8 mouse cellular contexts compared by ENCODE assay signal in the genomic region with DNA sequence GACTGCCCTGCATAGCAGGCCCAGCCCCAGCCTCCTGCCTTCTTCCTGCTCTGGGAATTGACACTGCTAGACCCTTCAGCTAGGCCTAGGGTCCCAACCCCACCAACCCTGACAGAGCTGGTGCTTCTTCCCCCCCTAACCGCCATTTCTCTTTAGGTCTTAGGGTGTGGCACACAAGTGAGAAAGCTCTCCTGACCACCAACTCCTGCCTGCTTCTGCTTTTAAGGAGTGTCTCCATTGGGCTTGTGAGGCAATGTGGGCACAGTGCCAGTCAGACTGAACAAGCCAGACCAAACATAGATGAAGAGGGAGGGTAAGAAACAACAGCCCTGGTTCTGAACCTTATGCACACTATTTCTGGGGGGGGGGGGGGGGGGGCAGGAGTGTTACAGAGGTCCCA. TPM values are rescaled to one million over a fixed set of nuclear protein-coding genes. Genes with fewer than 3 reads are reported as not detected.
DNase-seq lines count a peak whose midpoint lies in the region; ATAC-seq lines count a peak whose summit lies in the region.
"Had no signal": no experiment of that assay in that cellular context is flagged by ENCODE, and none has a peak within 500 bp of the region (broad histone marks: within the 10 kb centered on the region; RNA-seq: fewer than 3 reads in every experiment).

No protein-coding gene starts in this region.

- H3K27me3 ChIP-seq in heart, embryonic 14.5 days (ENCODE audit: control insufficient read depth, insufficient read depth, low read length) = no peaks in the 10 kb centered on the region
- H3K27me3 ChIP-seq in liver, embryonic 15.5 days = no peaks in the 10 kb centered on the region
- no peaks in the 10 kb centered on the region for H3K27me3 ChIP-seq in stomach, embryonic 15.5 days (replicated peaks)

- peaks cover 26% of the 10 kb centered on the region for H3K36me3 ChIP-seq in heart, embryonic 14.5 days (ENCODE audit: control insufficient read depth, insufficient read depth, low read length)
- H3K36me3 ChIP-seq in liver, embryonic 15.5 days (replicated peaks) = peaks cover 43% of the 10 kb centered on the region
- H3K36me3 ChIP-seq in stomach, embryonic 15.5 days = no peaks in the 10 kb centered on the region

- H3K4me3 ChIP-seq in heart, embryonic 14.5 days (ENCODE audit: control insufficient read depth in 1 of 2, insufficient read depth in 1 of 2, low read depth in 1 of 2, low read length in 2 of 2) = no peak overlapping the region
- H3K4me3 ChIP-seq in liver, embryonic 15.5 days (replicated peaks) = peak overlapping the region; percentile 67
- H3K4me3 ChIP-seq in stomach, embryonic 15.5 days (replicated peaks) = no peak overlapping the region

- H3K9me3 ChIP-seq in heart, embryonic 14.5 days (ENCODE audit: control insufficient read depth, low read length) = no peaks in the 10 kb centered on the region
- H3K9me3 ChIP-seq in liver, embryonic 15.5 days (replicated peaks) = no peaks in the 10 kb centered on the region
- no peaks in the 10 kb centered on the region for H3K9me3 ChIP-seq in stomach, embryonic 15.5 days

- 64% methylated on average over 1 of the region's 1 CpGs for WGBS in heart, embryonic 14.5 days
- 11% methylated on average over 1 of the region's 1 CpGs for WGBS in liver, embryonic 15.5 days (ENCODE audit: insufficient replicate concordance)
- 60% methylated on average over 1 of the region's 1 CpGs for WGBS in stomach, embryonic 15.5 days

- peak overlapping the region; percentile 98 to 99 for H3K27ac ChIP-seq in heart, embryonic 14.5 days (replicated peaks in 1 of 2; ENCODE audit: control insufficient read depth in 1 of 2, insufficient read depth in 1 of 2, low read depth in 2 of 2, low read length in 2 of 2)
- H3K27ac ChIP-seq in liver, embryonic 15.5 days (replicated peaks) = peak overlapping the region; percentile 97
- peak overlapping the region; percentile 26; the same call in 1 of the 2 replicates for H3K27ac ChIP-seq in stomach, embryonic 15.5 days

- peak overlapping the region; percentile 73 for H3K9ac ChIP-seq in heart, embryonic 14.5 days (ENCODE audit: low read length)
- peak overlapping the region; percentile 81 for H3K9ac ChIP-seq in liver, embryonic 15.5 days
- H3K9ac ChIP-seq in stomach, embryonic 15.5 days = no peak overlapping the region

- DNase-seq in 3T3-L1 (ENCODE audit: low read depth, low spot score) (peak; percentile 24), 416B (ENCODE audit: low read depth) (peak; percentile 77)
- no peak for DNase-seq in layer of hippocampus, postnatal 36 days
- DNase-seq in adrenal gland, adult 8-10 months = no peak

- peaks cover 68 to 76% of the 10 kb centered on the region in 2 experiments for H3K4me1 ChIP-seq in heart, embryonic 14.5 days (ENCODE audit: control insufficient read depth in 2 of 2, insufficient read depth in 2 of 2, low read length in 2 of 2)
- H3K4me1 ChIP-seq in liver, embryonic 15.5 days (replicated peaks) = peaks cover 94% of the 10 kb centered on the region
- H3K4me1 ChIP-seq in stomach, embryonic 15.5 days = peaks cover 47% of the 10 kb centered on the region

- H3K4me2 ChIP-seq in heart, embryonic 14.5 days (ENCODE audit: low read length) = peak overlapping the region; percentile 72
- peak overlapping the region; percentile 79 for H3K4me2 ChIP-seq in liver, embryonic 15.5 days
- H3K4me2 ChIP-seq in stomach, embryonic 15.5 days = no peak overlapping the region

- no peak for ATAC-seq in heart, embryonic 14.5 days (ENCODE audit: insufficient number of reproducible peaks, insufficient read depth, low FRiP score, low read depth)
- ATAC-seq in liver, embryonic 15.5 days (ENCODE audit: insufficient read depth) = no peak
- ATAC-seq in stomach, embryonic 15.5 days (ENCODE audit: insufficient read depth, low FRiP score, low read depth) = no peak

RNA-seq across cellular contexts. Expression of a gene that starts 3.1 kb away (rescaled TPM):
- 48.5 and 51.5 TPM in 2 replicates for polyA plus RNA-seq in heart, embryonic 14.5 days (2014; fragmentation: Nextera tagmentation; extraction: Ambion mirVana)
- 37.8 and 40.0 TPM in 2 replicates for polyA plus RNA-seq in liver, embryonic 15.5 days (2015; fragmentation: Nextera tagmentation; extraction: Ambion mirVana)
- polyA plus RNA-seq in stomach, embryonic 15.5 days (2015; fragmentation: Nextera tagmentation; extraction: Ambion mirVana) = 3.5 and 5.5 TPM in 2 replicates
- total RNA-seq in layer of hippocampus, postnatal 36 days (2021) = under 1 TPM in 1 of 2 experiments, not detected in 1; 0.72 TPM
- total RNA-seq in adrenal gland, adult 8-10 months (2022) = under 1 TPM; 0.29 to 0.65 (median 0.42) TPM

RNA-seq across cellular contexts. Expression of a gene that starts 9.0 kb away (rescaled TPM):
- polyA plus RNA-seq in heart, embryonic 14.5 days (2014; fragmentation: Nextera tagmentation; extraction: Ambion mirVana) = 1.0 and 2.1 TPM in 2 replicates
- 2.7 and 3.3 TPM in 2 replicates for polyA plus RNA-seq in liver, embryonic 15.5 days (2015; fragmentation: Nextera tagmentation; extraction: Ambion mirVana)
- polyA plus RNA-seq in stomach, embryonic 15.5 days (2015; fragmentation: Nextera tagmentation; extraction: Ambion mirVana) = 40.9 and 43.0 TPM in 2 replicates
- not detected for total RNA-seq in layer of hippocampus, postnatal 36 days (2021)
- total RNA-seq in adrenal gland, adult 8-10 months (2022) = not detected
- polyA plus RNA-seq: neural tube, embryonic 11.5 days had no signal

RNA-seq across cellular contexts. Expression of a gene that starts 30.3 kb away (rescaled TPM):
- 20.1 and 22.9 TPM in 2 replicates for polyA plus RNA-seq in heart, embryonic 14.5 days (2014; fragmentation: Nextera tagmentation; extraction: Ambion mirVana)
- polyA plus RNA-seq in liver, embryonic 15.5 days (2015; fragmentation: Nextera tagmentation; extraction: Ambion mirVana) = 13.0 and 15.0 TPM in 2 replicates
- 34.6 and 36.4 TPM in 2 replicates for polyA plus RNA-seq in stomach, embryonic 15.5 days (2015; fragmentation: Nextera tagmentation; extraction: Ambion mirVana)
- 10 to 100 TPM; 52.2 to 58.2 TPM for total RNA-seq in layer of hippocampus, postnatal 36 days (2021)
- 10 to 100 TPM; 46.2 to 53.7 (median 48.3) TPM for total RNA-seq in adrenal gland, adult 8-10 months (2022)

RNA-seq across cellular contexts. Expression of a gene that starts 30.4 kb away (rescaled TPM):
- 8.2 and 9.6 TPM in 2 replicates for polyA plus RNA-seq in heart, embryonic 14.5 days (2014; fragmentation: Nextera tagmentation; extraction: Ambion mirVana)
- polyA plus RNA-seq in liver, embryonic 15.5 days (2015; fragmentation: Nextera tagmentation; extraction: Ambion mirVana) = 8.1 and 10.9 TPM in 2 replicates
- polyA plus RNA-seq in stomach, embryonic 15.5 days (2015; fragmentation: Nextera tagmentation; extraction: Ambion mirVana) = 16.3 and 21.9 TPM in 2 replicates
- 10 to 100 TPM; 30.4 to 35.1 TPM for total RNA-seq in layer of hippocampus, postnatal 36 days (2021)
- total RNA-seq in adrenal gland, adult 8-10 months (2022) = 10 to 100 TPM; 24.7 to 40.4 (median 36.6) TPM

RNA-seq across cellular contexts. Expression of a gene that starts 44.6 kb away (rescaled TPM):
- 0.09 and 0.22 TPM in 2 replicates for polyA plus RNA-seq in heart, embryonic 14.5 days (2014; fragmentation: Nextera tagmentation; extraction: Ambion mirVana)
- polyA plus RNA-seq in liver, embryonic 15.5 days (2015; fragmentation: Nextera tagmentation; extraction: Ambion mirVana) = 0.45 and 0.46 TPM in 2 replicates
- 17.8 and 24.7 TPM in 2 replicates for polyA plus RNA-seq in stomach, embryonic 15.5 days (2015; fragmentation: Nextera tagmentation; extraction: Ambion mirVana)
- total RNA-seq in layer of hippocampus, postnatal 36 days (2021) = under 1 TPM in 1 of 2 experiments, not detected in 1; 0.20 TPM
- total RNA-seq in adrenal gland, adult 8-10 months (2022) = 1 to 10 TPM in 1 of 4 experiments, under 1 TPM in 2, not detected in 1; 0.09 to 1.1 (median 0.32) TPM

Comparison
In these comparisons a context has a peak if more than half of its experiments do, and no peak if none do; other contexts are left out.
1. DNase-seq: peak in 3T3-L1 (single experiment) and 416B (single experiment); none in layer of hippocampus, postnatal 36 days (0 of 2) and adrenal gland, adult 8-10 months (single experiment).
2. H3K27ac ChIP-seq: peak in every context shown above with its lines; median percentile 98 in heart, embryonic 14.5 days; 97 in liver, embryonic 15.5 days; 26 in stomach, embryonic 15.5 days.